Mouse (Mus musculus): Measurements from ENCODE around the gene Rrm1. TPM values are rescaled to one million over a fixed set of nuclear protein-coding genes. Genes with fewer than 3 reads are reported as not detected.
"Not testable (repeated sequence)": the region's sequence is repeated elsewhere in the genome, so short reads cannot be mapped to it uniquely, and the experiment has no call there.

The Rrm1 gene
- total RNA-seq, 2 experiments from 2014 or later: 18.1 to 20.5 TPM

GRCm38 (mm10) chr7:102477377-102477776, 35.9 kb downstream of the Rrm1 start:
- DNase-seq (ENCODE audit: low spot score): no peak

GRCm38 (mm10) chr7:102478425-102478824, 36.9 kb downstream of the Rrm1 start:
- DNase-seq (ENCODE audit: low spot score): no peak

- no peak for DNase-seq (ENCODE audit: low spot score)
Measured at GRCm38 (mm10) chr7:102478926-102479325, 37.4 kb downstream of the Rrm1 start.

GRCm38 (mm10) chr7:102479368-102480078, 38.0 kb downstream of the Rrm1 start:
- DNase-seq (ENCODE audit: low spot score): peak; percentile 14

GRCm38 (mm10) chr7:102480821-102481220, 39.3 kb downstream of the Rrm1 start:
- no peak for DNase-seq (ENCODE audit: low spot score)

- DNase-seq (ENCODE audit: low spot score): no peak
Measured at GRCm38 (mm10) chr7:102481579-102481978, 40.1 kb downstream of the Rrm1 start, which contains the start of gene Olfr543. TSS of gene Olfr543 (minus strand) at chr7:102481679.

GRCm38 (mm10) chr7:102483665-102484064, 42.2 kb downstream of the Rrm1 start:
- no peak for DNase-seq (ENCODE audit: low spot score)

- DNase-seq (ENCODE audit: low spot score): not testable (repeated sequence)
Measured at GRCm38 (mm10) chr7:102484766-102485165, 43.3 kb downstream of the Rrm1 start.

- no peak for DNase-seq (ENCODE audit: low spot score)
Measured at GRCm38 (mm10) chr7:102486105-102486504, 44.6 kb downstream of the Rrm1 start.

- no peak for DNase-seq (ENCODE audit: low spot score)
Measured at GRCm38 (mm10) chr7:102488161-102488560, 46.7 kb downstream of the Rrm1 start, which contains the start of gene Olfr544. TSS of gene Olfr544 (minus strand) at chr7:102488313.

GRCm38 (mm10) chr7:102494416-102494815, 52.9 kb downstream of the Rrm1 start:
- not testable (repeated sequence) for DNase-seq (ENCODE audit: low spot score)

- DNase-seq (ENCODE audit: low spot score): no peak
Measured at GRCm38 (mm10) chr7:102499473-102499872, 58.0 kb downstream of the Rrm1 start, which contains the start of gene Olfr545. TSS of gene Olfr545 (minus strand) at chr7:102499573.

GRCm38 (mm10) chr7:102501986-102502385, 60.5 kb downstream of the Rrm1 start:
- no peak for DNase-seq (ENCODE audit: low spot score)

- peak; percentile 76 for DNase-seq (ENCODE audit: low spot score)
Measured at GRCm38 (mm10) chr7:102506848-102507247, 65.4 kb downstream of the Rrm1 start.

GRCm38 (mm10) chr7:102508066-102508465, 66.6 kb downstream of the Rrm1 start:
- DNase-seq (ENCODE audit: low spot score): no peak

- no peak for DNase-seq (ENCODE audit: low spot score)
Measured at GRCm38 (mm10) chr7:102508666-102509065, 67.2 kb downstream of the Rrm1 start.

- DNase-seq (ENCODE audit: low spot score): no peak
Measured at GRCm38 (mm10) chr7:102509726-102510125, 68.2 kb downstream of the Rrm1 start.

- DNase-seq (ENCODE audit: low spot score): no peak
Measured at GRCm38 (mm10) chr7:102511927-102512326, 70.4 kb downstream of the Rrm1 start.

- DNase-seq (ENCODE audit: low spot score): peak; percentile 72
Measured at GRCm38 (mm10) chr7:102512814-102513435, 71.4 kb downstream of the Rrm1 start.

GRCm38 (mm10) chr7:102514144-102514543, 72.6 kb downstream of the Rrm1 start:
- no peak for DNase-seq (ENCODE audit: low spot score)

- no peak for DNase-seq (ENCODE audit: low spot score)
Measured at GRCm38 (mm10) chr7:102516261-102517050, 75.0 kb downstream of the Rrm1 start.

GRCm38 (mm10) chr7:102517051-102517335, 75.5 kb downstream of the Rrm1 start:
- DNase-seq (ENCODE audit: low spot score): no peak
